Mouse (Mus musculus) limb, embryonic 14.5 days (tissue): ENCODE results near the gene Lmo2. TPM values are rescaled to one million over a fixed set of nuclear protein-coding genes. Genes with fewer than 3 reads are reported as not detected.

Experiments
- ATAC-seq: fragments of 200-750 bp; cut with Nextera tagmentation; 2 replicates; pipeline ENCODE4 v1.8.0; 2017; ENCODE audit warnings: low read depth, moderate number of reproducible peaks, moderate TSS enrichment; ENCODE audit not compliant: low FRiP score
- DNase-seq: peaks from one replicate; pipeline ENCODE4 v3.0.0-alpha.2; 2015; ENCODE audit warnings: low spot score
- H3K27ac ChIP-seq: fragments of 300-500 bp; sonication (generic); replicated peaks from 2 replicates; pipeline ENCODE4 v1.5.1; 2014; ENCODE audit warnings: low read depth, mild to moderate bottlenecking, low read length, moderate library complexity, mixed read lengths
- H3K27me3 ChIP-seq: fragments of 300-500 bp; sonication (generic); 2 replicates; pipeline ENCODE4 v1.6.1; 2014; ENCODE audit warnings: low read length, mixed read lengths; ENCODE audit not compliant: control insufficient read depth, insufficient read depth
- H3K36me3 ChIP-seq: fragments of 300-500 bp; sonication (generic); 2 replicates; pipeline ENCODE4 v1.6.1; 2014; ENCODE audit warnings: mild to moderate bottlenecking, low read length, moderate library complexity, mixed read lengths; ENCODE audit not compliant: control insufficient read depth, insufficient read depth
- H3K4me1 ChIP-seq: fragments of 300-500 bp; sonication (generic); 2 replicates; pipeline ENCODE4 v1.6.1; 2014; ENCODE audit warnings: antibody characterized with exemption, low read length, mixed read lengths; ENCODE audit not compliant: control insufficient read depth, insufficient read depth
- H3K4me2 ChIP-seq: fragments of 300-500 bp; sonication (generic); replicated peaks from 2 replicates; pipeline ENCODE4 v1.6.1; 2014; ENCODE audit warnings: low read depth, mild to moderate bottlenecking, low read length, moderate library complexity; ENCODE audit not compliant: severe bottlenecking
- H3K4me3 ChIP-seq: fragments of 300-500 bp; sonication (generic); replicated peaks from 2 replicates; pipeline ENCODE4 v1.5.1; 2014; ENCODE audit warnings: low read length
- H3K9ac ChIP-seq: fragments of 300-500 bp; sonication (generic); 2 replicates; pipeline ENCODE4 v1.6.1; 2014; ENCODE audit warnings: mild to moderate bottlenecking, low read depth, low read length, moderate library complexity; ENCODE audit not compliant: severe bottlenecking
- H3K9me3 ChIP-seq: fragments of 300-500 bp; sonication (generic); 2 replicates; pipeline ENCODE4 v1.6.1; 2016; ENCODE audit warnings: low read length; ENCODE audit not compliant: control insufficient read depth
- POLR2A ChIP-seq: fragments of 200-500 bp; IDR thresholded peaks from 2 replicates; pipeline ENCODE4 v1.8.0; 2012; ENCODE audit warnings: inconsistent platforms, mild to moderate bottlenecking, moderate library complexity, borderline replicate concordance; ENCODE audit not compliant: insufficient read depth, insufficient read length; ENCODE audit errors: extremely low read depth
- WGBS: fragments of 180-500 bp; shearing (Covaris S2); extraction: QIAGEN DNeasy Blood & Tissue Kit; methylation state at CpG from one replicate; pipeline ENCODE4 v1.1.7; 2014; 5-methylcytosine and 5-hydroxymethylcytosine counted together
- polyA plus RNA-seq, 2 experiments: library from polyadenylated mRNA; depleted of rRNA in 1 of 2; stranded (reverse) in 1 of 2; unstranded in 1 of 2; fragments of >200 nt; fragmentation: Nextera tagmentation in 1 of 2; extraction: Ambion mirVana in 1 of 2; gene quantifications; 2 replicates each; pipeline versions ENCODE4 v1.2.1 to v1.2.3; 2012 to 2014

Gene Lmo2
- polyA plus RNA-seq, 2 experiments, result 17.8 TPM

DNA sequence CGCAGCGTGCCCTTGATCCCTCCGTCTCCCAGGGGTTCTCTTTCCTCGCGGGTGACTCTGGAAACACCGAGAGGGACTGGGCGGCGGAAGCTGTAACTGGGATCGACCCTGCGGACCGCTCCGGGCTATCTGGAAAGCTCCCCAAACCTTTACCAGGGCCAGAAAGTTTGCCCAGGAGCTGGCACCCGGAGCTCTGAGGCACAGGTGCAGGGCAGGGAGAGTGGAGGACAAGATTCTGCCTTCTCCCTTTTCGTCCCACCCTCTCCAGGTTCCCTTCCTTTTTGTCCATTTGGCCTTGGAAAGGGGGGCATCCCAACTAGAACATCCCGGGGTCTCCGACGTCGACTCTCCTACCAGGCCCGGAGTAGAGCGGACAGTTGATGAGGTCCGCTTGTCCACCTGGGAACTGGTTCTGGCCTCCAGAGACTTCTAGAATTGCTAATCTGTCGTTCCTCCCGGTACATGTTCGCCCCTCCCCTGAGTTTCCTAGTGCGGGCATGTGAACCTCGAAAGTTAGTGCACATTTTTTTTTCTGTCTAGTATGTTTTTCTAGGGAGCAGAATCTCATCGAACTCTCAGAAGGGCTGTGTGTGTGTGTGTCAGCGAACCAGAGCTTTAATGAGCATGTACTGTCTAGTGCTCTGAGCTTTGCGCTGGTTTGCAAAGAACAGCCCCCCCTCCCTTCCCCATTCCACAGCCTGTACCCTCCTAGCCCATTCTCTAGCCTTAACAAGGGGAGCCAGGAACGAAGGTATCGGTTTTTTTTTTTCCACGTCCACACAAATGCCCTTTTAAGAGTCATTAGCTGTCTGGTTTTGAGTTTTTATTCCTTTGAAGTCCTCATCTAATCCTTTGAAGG, 13.2 kb downstream of the Lmo2 start:
- Histone ChIP-seq H3K4me1 (peaks cover 11% of the 10 kb centered on the region), H3K9me3 (no peaks in the 10 kb centered on the region), H3K4me3 (peak overlapping the region; percentile 76), H3K27me3 (peaks cover 15% of the 10 kb centered on the region; the same call in 1 of the 2 replicates), H3K9ac (peak overlapping the region; percentile 64), H3K36me3 (no peaks in the 10 kb centered on the region), H3K4me2 (peak overlapping the region; percentile 98), H3K27ac (no peak overlapping the region)
- no peak; the same call in 1 of the 2 replicates for ATAC-seq
- WGBS, result 3% methylated on average over 22 of the region's 32 CpGs
- TF ChIP-seq POLR2A, result no peak
- DNase-seq, result no peak

DNA sequence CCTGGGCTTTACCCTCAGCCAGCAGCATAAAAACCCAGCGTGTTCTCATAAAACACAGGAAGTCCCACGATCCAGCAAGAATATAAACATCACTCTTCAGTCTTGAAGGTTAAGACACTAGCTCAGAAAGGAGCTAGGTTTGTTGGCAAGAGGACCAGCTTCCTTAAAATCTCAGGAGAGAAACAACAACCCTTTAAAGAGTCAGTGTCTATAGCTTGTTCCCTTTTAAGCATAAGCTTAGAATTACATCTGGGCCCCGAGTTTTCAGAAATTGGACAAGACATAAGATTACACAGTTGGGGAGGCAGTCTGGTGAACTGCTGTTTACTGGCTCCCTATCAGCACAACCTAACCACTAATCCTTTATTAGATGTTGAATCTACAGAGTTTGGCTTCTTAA, 14.1 kb downstream of the Lmo2 start:
- no peak for TF ChIP-seq POLR2A
- Histone ChIP-seq H3K27ac (no peak overlapping the region), H3K27me3 (peaks cover 15% of the 10 kb centered on the region; the same call in 1 of the 2 replicates), H3K4me2 (no peak overlapping the region; the same call in 1 of the 2 replicates), H3K9ac (no peak overlapping the region), H3K4me3 (no peak overlapping the region), H3K4me1 (peaks cover 11% of the 10 kb centered on the region), H3K36me3 (no peaks in the 10 kb centered on the region), H3K9me3 (no peaks in the 10 kb centered on the region)
- ATAC-seq (no peak), DNase-seq (no peak)
- WGBS, result 4% methylated on average over 3 of the region's 3 CpGs

DNA sequence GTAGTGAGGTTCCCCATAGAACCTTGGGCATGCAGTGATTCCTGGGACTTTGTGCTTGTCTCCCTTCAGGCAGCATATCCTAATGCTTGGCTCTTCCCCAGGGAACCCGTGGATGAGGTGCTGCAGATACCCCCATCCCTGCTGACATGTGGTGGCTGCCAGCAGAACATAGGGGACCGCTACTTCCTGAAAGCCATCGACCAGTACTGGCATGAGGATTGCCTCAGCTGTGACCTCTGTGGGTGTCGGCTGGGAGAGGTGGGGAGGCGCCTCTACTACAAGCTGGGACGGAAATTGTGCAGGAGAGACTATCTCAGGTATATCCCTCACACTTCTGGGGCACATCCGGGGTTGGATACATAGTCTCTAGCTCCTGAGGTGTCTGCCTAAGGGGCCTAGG, 18.1 kb downstream of the Lmo2 start:
- peaks cover 1% of the 10 kb centered on the region; the same call in 1 of the 2 replicates for H3K4me1 ChIP-seq
- H3K9me3 ChIP-seq, result no peaks in the 10 kb centered on the region
- DNase-seq, result no peak
- WGBS, result 79% methylated on average over 7 of the region's 7 CpGs
- no peak overlapping the region for H3K9ac ChIP-seq
- H3K4me3 ChIP-seq, result no peak overlapping the region
- peaks cover 2% of the 10 kb centered on the region; the same call in 1 of the 2 replicates for H3K27me3 ChIP-seq
- H3K4me2 ChIP-seq, result no peak overlapping the region
- ATAC-seq, result no peak
- no peaks in the 10 kb centered on the region for H3K36me3 ChIP-seq
- no peak for TF ChIP-seq POLR2A
- H3K27ac ChIP-seq, result no peak overlapping the region

DNA sequence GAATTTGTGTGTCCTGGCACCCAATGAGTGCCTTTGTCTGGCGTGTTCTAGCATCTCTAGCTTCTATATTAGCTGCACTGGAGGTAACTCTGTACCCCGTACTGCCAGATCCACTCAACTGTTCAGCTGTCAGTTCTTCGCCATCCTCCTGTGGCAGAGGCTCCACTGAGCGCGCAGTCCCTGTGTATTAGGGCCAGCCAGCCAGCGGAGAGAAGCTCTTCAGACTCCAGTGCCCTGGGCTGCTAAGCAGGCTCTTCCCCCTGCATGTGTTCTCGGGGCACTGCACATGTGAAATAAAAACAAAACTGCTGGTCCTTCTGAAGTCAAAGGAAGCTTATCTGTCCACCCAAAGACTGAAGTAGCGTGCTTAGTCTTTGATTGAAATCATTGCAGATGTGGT, 19.4 kb downstream of the Lmo2 start:
- WGBS, result 78% methylated on average over 8 of the region's 8 CpGs
- TF ChIP-seq POLR2A, result no peak
- Histone ChIP-seq H3K36me3 (no peaks in the 10 kb centered on the region), H3K9me3 (no peaks in the 10 kb centered on the region), H3K27me3 (no peaks in the 10 kb centered on the region), H3K9ac (no peak overlapping the region), H3K4me1 (0 out of 2 replicates have a peak, but pooled peaks cover 2% of the 10 kb centered on the region), H3K4me3 (no peak overlapping the region), H3K4me2 (no peak overlapping the region), H3K27ac (no peak overlapping the region)
- ATAC-seq (no peak), DNase-seq (no peak)

DNA sequence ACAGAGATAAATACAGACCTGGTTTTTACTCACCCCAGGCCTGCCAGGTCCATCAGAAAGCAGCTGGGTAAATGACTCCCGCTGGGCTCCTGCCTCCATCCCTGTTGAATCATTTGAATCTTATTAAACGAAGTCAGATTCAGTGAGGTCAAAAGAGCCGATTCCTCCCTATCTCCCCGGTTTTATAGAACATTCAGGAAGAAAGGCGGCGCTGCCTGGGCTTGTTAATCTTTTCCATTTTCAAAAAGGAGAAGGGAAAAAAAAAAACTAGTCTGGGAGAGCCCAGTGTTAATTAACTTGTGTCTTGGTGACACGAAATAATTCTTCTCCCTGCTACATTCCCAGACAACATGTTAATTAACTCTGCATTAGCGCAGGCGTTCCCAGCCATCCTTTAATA, 19.9 kb downstream of the Lmo2 start:
- TF ChIP-seq POLR2A, result no peak
- Histone ChIP-seq H3K4me3 (no peak overlapping the region), H3K36me3 (no peaks in the 10 kb centered on the region), H3K27ac (no peak overlapping the region), H3K9ac (no peak overlapping the region), H3K4me2 (no peak overlapping the region), H3K9me3 (no peaks in the 10 kb centered on the region), H3K4me1 (0 out of 2 replicates have a peak, but pooled peaks cover 2% of the 10 kb centered on the region), H3K27me3 (no peaks in the 10 kb centered on the region)
- 37% methylated on average over 9 of the region's 9 CpGs for WGBS
- no peak for ATAC-seq
- no peak for DNase-seq
